Mouse (Mus musculus) stomach, postnatal 0 days (tissue): Measurements from ENCODE around the gene Cpd.

Source experiments
- CTCF ChIP-seq: IDR thresholded peaks from 2 replicates; pipeline ENCODE4 v1.5.1; 2016; ENCODE audit warnings: antibody characterized with exemption, low read depth, mild to moderate bottlenecking, moderate library complexity
- EP300 ChIP-seq: optimal IDR thresholded peaks from 2 replicates; pipeline ENCODE3; 2016; ENCODE audit warnings: antibody characterized with exemption

DNA sequence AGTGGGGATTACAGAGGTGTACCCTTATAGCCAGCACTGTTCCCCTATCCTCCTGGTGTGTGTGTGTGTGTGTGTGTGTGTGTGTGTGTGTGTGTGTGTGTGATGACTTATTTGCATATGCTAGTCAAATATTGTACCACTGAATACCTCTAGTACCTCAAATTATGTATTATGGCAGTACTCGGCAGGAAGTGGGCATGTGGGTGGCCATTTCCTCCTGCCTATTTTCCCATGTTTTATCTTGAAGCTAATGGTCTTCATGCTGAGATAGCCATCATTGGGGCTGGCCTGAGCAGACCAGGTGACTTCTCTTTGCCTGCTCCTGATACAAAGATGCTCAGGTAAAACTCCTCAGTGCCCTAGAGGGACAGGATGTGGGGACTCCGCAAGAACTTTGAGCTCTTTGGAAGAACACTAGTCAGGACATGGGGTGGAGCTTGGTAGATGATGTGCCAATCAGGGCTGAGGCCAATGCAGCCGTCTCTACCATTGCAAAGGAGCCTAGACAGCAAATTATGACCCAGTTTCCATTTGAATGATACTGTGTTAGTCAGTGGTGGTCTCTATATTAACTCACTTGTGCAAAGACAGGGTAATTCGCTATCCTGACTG is 45.0 kb upstream of the Cpd start:
- TF ChIP-seq EP300: no peak
- TF ChIP-seq CTCF: no peak
